Mouse (Mus musculus): ENCODE measurements around the gene Nin.

DNA sequence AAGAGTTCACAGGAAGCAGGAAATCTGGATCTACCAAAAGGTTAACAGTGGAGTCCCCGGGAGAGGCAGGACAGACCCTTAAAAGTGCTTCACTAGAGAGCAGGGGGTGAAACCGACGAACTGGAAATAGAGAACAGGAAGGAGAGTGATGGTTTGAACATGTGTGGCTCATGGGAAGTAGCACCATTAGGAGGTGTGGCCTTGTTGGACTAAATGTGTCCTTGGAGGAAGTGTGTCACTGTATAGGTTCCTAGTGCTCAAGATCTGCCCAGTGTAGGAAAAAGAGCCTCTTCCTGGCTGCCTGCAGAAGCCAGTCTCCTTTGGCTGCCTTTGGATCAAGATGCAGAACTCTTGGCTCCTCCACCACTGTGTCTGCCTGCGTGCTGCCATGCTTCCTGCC lies 108.4 kb downstream of the Nin start:
- TF ChIP-seq CTCF (IDR thresholded peaks at IDR 0.05; ENCODE audit: borderline replicate concordance, insufficient read depth, low read length): no peak
- no peak for TF ChIP-seq POLR2A (IDR thresholded peaks at IDR 0.05; ENCODE audit: low read depth, low read length)
